Mouse (Mus musculus) kidney, adult 11 months (tissue): ENCODE measurements at regions not wholly inside any gene's neighbourhood (a gene's known extent, or its start where the extent isn't known, plus 50 kb on each side); places are given as distances from the start of the nearest gene placed in this dataset.
"Not testable (repeated sequence)": the region's sequence is repeated elsewhere in the genome, so short reads cannot be mapped to it uniquely, and the experiment has no call there.

ENCODE experiments used
- DNase-seq: peaks from one replicate; pipeline ENCODE4 v3.0.0; 2022

DNA sequence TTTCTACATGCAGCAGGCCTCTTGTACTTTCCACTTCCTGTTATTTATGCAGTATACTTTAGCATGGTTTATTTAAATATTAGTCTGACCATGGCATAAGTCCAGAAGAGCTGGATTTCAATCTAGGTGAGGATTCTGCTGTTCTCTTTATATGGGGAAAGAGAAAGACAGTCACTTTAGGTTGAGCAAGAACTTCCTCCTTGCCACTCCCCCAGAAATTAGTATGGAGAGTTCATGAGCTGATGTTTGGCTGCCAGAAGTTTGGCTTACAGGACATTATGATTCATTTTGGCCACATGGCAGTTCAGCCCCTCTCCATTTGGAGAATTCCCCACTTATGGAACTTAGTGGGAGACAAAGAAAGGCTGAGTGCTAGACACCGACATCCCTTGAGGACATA, 130.8 kb downstream of the Arrdc3 start:
- DNase-seq, result no peak

- peak; percentile 71 for DNase-seq
These were observed 137.0 kb downstream of the Arrdc3 start for GRCm38 (mm10) chr13:81020106-81020747.

GRCm38 (mm10) chr13:81020811-81021210, 137.6 kb downstream of the Arrdc3 start:
- DNase-seq, result no peak

- DNase-seq, result no peak
These were observed 139.2 kb downstream of the Arrdc3 start for GRCm38 (mm10) chr13:81022410-81022809.

DNA sequence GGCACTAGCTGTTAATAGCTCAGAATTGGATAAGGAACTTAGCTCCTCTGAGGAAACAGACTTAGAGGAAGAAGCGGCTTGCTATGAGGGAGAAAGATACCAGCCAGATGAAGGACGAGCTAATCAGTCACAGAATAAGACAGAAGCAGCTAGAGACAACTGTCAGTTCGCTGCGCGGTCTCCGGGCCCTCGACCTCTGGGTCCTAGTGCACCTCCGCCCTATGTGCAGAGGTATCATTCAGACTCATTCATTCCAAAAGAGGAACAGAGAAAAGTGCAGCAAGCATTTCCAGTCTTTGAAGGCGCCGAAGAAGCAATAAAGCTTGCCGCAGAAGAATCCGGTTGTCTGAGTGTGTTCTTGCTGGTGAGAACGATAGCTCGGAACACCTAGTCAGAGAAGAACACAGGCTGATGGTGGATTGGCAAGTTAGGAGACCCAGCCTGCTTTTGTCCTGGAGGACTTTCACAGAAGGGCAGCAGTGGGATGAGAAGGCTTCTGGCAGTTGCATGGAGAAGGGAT, 142.1 kb downstream of the Arrdc3 start:
- DNase-seq, result not testable (repeated sequence)

DNA sequence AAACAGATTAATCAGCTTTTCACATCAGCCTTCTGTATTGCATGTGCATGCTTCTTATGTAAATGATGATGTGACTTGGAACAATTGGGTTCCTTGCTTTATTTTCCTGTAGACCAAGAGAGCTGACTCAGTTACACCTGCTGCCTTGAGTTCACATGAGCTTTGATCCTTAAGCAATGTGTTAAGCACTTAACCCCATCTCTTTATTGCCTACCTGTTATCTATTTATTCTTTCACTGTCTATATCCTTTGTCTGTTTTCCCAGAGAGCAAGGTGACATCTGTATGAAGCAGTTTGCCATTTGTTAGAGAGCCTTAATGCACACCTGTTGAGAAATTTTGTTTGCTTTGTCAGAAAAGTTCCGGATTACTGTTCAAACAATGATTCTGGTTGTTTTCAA, 154.1 kb downstream of the Arrdc3 start:
- DNase-seq, result no peak

DNA sequence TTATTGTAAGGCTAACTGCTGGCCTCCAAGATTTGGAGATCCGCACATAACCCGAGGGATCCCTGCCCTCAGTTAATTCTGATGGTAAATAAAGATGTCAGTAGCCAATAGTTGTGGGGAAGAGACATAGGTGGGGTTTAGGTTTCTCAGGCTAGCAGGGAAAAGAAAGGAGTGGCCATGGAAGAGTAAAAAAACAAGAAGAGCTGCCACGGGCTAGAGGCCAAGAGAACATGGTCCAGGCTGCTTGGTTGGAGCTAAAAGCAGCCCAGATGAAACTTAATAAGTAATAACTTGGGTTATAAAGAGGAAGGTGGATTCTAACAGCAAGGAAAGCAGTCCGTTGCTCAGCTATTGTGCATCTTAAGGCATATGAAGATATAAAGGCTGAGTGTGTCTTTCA, 155.6 kb downstream of the Arrdc3 start:
- DNase-seq, result no peak

GRCm38 (mm10) chr13:81040494-81040893, 157.3 kb downstream of the Arrdc3 start:
- no peak for DNase-seq

GRCm38 (mm10) chr13:81041646-81042045, 158.5 kb downstream of the Arrdc3 start:
- no peak for DNase-seq
